ENCODE assay signal across 8 mouse cellular contexts in the genomic region with DNA sequence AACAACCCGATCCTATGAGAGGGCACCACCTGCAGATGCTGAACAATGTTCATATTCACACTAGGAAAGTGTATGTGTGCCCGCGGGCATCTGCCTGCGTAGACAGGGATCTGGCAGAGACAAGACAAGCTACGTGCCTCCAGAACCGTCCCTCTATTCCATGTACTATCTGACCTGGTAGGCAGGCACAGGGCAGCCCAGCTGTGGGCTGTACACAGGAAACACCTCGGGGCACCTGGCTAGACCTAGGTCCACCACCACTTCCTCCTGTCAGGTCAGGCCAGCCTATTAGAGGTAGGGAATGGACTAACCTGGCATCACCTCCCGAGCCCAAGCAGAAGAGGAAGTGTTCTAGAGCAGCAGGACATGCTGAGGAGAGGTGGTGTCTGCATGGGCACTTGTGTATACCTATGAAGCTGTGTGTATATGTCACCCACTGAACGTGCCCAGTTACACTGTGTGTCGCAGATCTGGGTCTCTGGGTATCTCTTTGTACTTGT. TPM values are rescaled to one million over a fixed set of nuclear protein-coding genes. Genes with fewer than 3 reads are reported as not detected.
A peak's percentile ranks its signal among the peaks of the same experiment; 100 is the strongest.
DNase-seq lines count a peak whose midpoint lies in the region; ATAC-seq lines count a peak whose summit lies in the region.

TSS of gene Pgf (minus strand) at position 51 of the 500 bp plus-strand sequence.

- H3K9me3 ChIP-seq in neural tube, embryonic 11.5 days (ENCODE audit: control insufficient read depth, low read length): no peaks in the 10 kb centered on the region
- no peaks in the 10 kb centered on the region for H3K9me3 ChIP-seq in forebrain, embryonic 14.5 days (replicated peaks; ENCODE audit: control insufficient read depth, low read length)
- H3K9me3 ChIP-seq in liver, embryonic 11.5 days (ENCODE audit: control insufficient read depth, low read length): no peaks in the 10 kb centered on the region
- no peaks in the 10 kb centered on the region for H3K9me3 ChIP-seq in stomach, embryonic 14.5 days (ENCODE audit: control insufficient read depth, low read depth, low read length)

- H3K4me1 ChIP-seq in neural tube, embryonic 11.5 days (ENCODE audit: control insufficient read depth, insufficient read depth, low read length): peaks cover 25% of the 10 kb centered on the region
- H3K4me1 ChIP-seq in forebrain, embryonic 14.5 days (ENCODE audit: control insufficient read depth, insufficient read depth, low read length): peaks cover 41% of the 10 kb centered on the region
- H3K4me1 ChIP-seq in liver, embryonic 11.5 days (replicated peaks; ENCODE audit: control insufficient read depth, insufficient read depth, low read length): peaks cover 23% of the 10 kb centered on the region
- H3K4me1 ChIP-seq in stomach, embryonic 14.5 days (ENCODE audit: control insufficient read depth, insufficient read depth, low read length): peaks cover 44% of the 10 kb centered on the region; the same call in 1 of the 2 replicates

- no peak for DNase-seq in neural tube, embryonic 11.5 days (ENCODE audit: low spot score)
- DNase-seq in neural tube, embryonic 10.5 days (ENCODE audit: extremely low spot score, low spot score): no peak
- no peak for DNase-seq in forebrain, embryonic 14.5 days (ENCODE audit: low spot score)
- no peak for DNase-seq in liver, embryonic 11.5 days (ENCODE audit: low spot score)
- DNase-seq in right cerebral cortex, postnatal 4 days: no peak
- DNase-seq in layer of hippocampus, adult 18-20 months (ENCODE audit: low spot score in 2 of 2): no peak
- DNase-seq in spleen, adult 12 weeks (ENCODE audit: low spot score): no peak

- peak within 1 kb of the TSS; percentile 11 for H3K9ac ChIP-seq in neural tube, embryonic 11.5 days (ENCODE audit: low read length)
- H3K9ac ChIP-seq in forebrain, embryonic 14.5 days (ENCODE audit: low read length): peak within 1 kb of the TSS; percentile 54
- no peak within 1 kb of the TSS for H3K9ac ChIP-seq in liver, embryonic 11.5 days (ENCODE audit: low read depth, low read length)
- H3K9ac ChIP-seq in stomach, embryonic 14.5 days (replicated peaks; ENCODE audit: low read depth, low read length): peak within 1 kb of the TSS; percentile 40

- peak within 1 kb of the TSS; percentile 40 for H3K4me2 ChIP-seq in neural tube, embryonic 11.5 days (ENCODE audit: low read depth)
- H3K4me2 ChIP-seq in forebrain, embryonic 14.5 days (ENCODE audit: low read length): peak within 1 kb of the TSS; percentile 58
- H3K4me2 ChIP-seq in liver, embryonic 11.5 days: peak within 1 kb of the TSS; percentile 66
- peak within 1 kb of the TSS; percentile 51 for H3K4me2 ChIP-seq in stomach, embryonic 14.5 days (replicated peaks; ENCODE audit: low read depth, low read length)

- H3K27ac ChIP-seq in neural tube, embryonic 11.5 days (ENCODE audit: low read depth, low read length): no peak within 1 kb of the TSS
- H3K27ac ChIP-seq in forebrain, embryonic 14.5 days (ENCODE audit: low read depth, low read length): no peak within 1 kb of the TSS
- no peak within 1 kb of the TSS for H3K27ac ChIP-seq in liver, embryonic 11.5 days (ENCODE audit: low read depth, low read length)
- H3K27ac ChIP-seq in stomach, embryonic 14.5 days (ENCODE audit: low read length): peak within 1 kb of the TSS; percentile 66; the same call in 1 of the 2 replicates

- H3K36me3 ChIP-seq in neural tube, embryonic 11.5 days (ENCODE audit: control insufficient read depth, insufficient read depth, low read length): no peaks in the 10 kb centered on the region
- H3K36me3 ChIP-seq in forebrain, embryonic 14.5 days (ENCODE audit: control insufficient read depth, insufficient read depth, low read length): no peaks in the 10 kb centered on the region
- no peaks in the 10 kb centered on the region for H3K36me3 ChIP-seq in liver, embryonic 11.5 days (ENCODE audit: control insufficient read depth, insufficient read depth, low read length)
- H3K36me3 ChIP-seq in stomach, embryonic 14.5 days (ENCODE audit: control insufficient read depth, insufficient read depth, low read length): no peaks in the 10 kb centered on the region

- peak within 1 kb of the TSS; percentile 17 for H3K4me3 ChIP-seq in neural tube, embryonic 11.5 days (ENCODE audit: low read depth, low read length)
- peak within 1 kb of the TSS; percentile 29 for H3K4me3 ChIP-seq in forebrain, embryonic 14.5 days (ENCODE audit: low read depth, low read length)
- peak within 1 kb of the TSS; percentile 38 for H3K4me3 ChIP-seq in liver, embryonic 11.5 days (ENCODE audit: low read depth, low read length)
- peak within 1 kb of the TSS; percentile 33 for H3K4me3 ChIP-seq in stomach, embryonic 14.5 days (ENCODE audit: low read depth, low read length)

- peaks cover 13% of the 10 kb centered on the region for H3K27me3 ChIP-seq in neural tube, embryonic 11.5 days (ENCODE audit: control insufficient read depth, insufficient read depth, low read length)
- no peaks in the 10 kb centered on the region for H3K27me3 ChIP-seq in forebrain, embryonic 14.5 days (replicated peaks; ENCODE audit: control insufficient read depth, insufficient read depth, low read length)
- H3K27me3 ChIP-seq in liver, embryonic 11.5 days (replicated peaks; ENCODE audit: control insufficient read depth, insufficient read depth, low read length): peaks cover 47% of the 10 kb centered on the region
- no peaks in the 10 kb centered on the region for H3K27me3 ChIP-seq in stomach, embryonic 14.5 days (ENCODE audit: control insufficient read depth, insufficient read depth, low read length)

- no peak for ATAC-seq in neural tube, embryonic 11.5 days (ENCODE audit: insufficient read depth, low FRiP score, low TSS enrichment)
- no peak for ATAC-seq in forebrain, embryonic 14.5 days
- ATAC-seq in liver, embryonic 11.5 days (replicated peaks; ENCODE audit: low FRiP score): no peak
- ATAC-seq in stomach, embryonic 14.5 days (ENCODE audit: insufficient number of reproducible peaks, insufficient read depth, low FRiP score, low read depth): no peak

- 77% methylated on average over 10 of the region's 10 CpGs for WGBS in neural tube, embryonic 11.5 days
- 75% methylated on average over 10 of the region's 10 CpGs for WGBS in forebrain, embryonic 14.5 days
- 62% methylated on average over 10 of the region's 10 CpGs for WGBS in liver, embryonic 11.5 days
- WGBS in stomach, embryonic 14.5 days: 80% methylated on average over 10 of the region's 10 CpGs

RNA-seq across cellular contexts. Expression of gene Pgf, which starts in this region (rescaled TPM):
- 7.1 and 9.0 TPM in 2 replicates for polyA plus RNA-seq in neural tube, embryonic 11.5 days (2014; fragmentation: Nextera tagmentation; extraction: Ambion mirVana)
- 6.7 and 7.2 TPM in 2 replicates for polyA plus RNA-seq in forebrain, embryonic 14.5 days (2014; fragmentation: Nextera tagmentation; extraction: Ambion mirVana)
- polyA plus RNA-seq in liver, embryonic 11.5 days (2014; fragmentation: Nextera tagmentation; extraction: Ambion mirVana): 4.0 and 5.7 TPM in 2 replicates
- 18.2 and 21.8 TPM in 2 replicates for polyA plus RNA-seq in stomach, embryonic 14.5 days (2014; fragmentation: Nextera tagmentation; extraction: Ambion mirVana)
- 1 to 10 TPM; 4.5 to 5.5 TPM for total RNA-seq in layer of hippocampus, adult 18-20 months (2021)
